Mouse (Mus musculus) adrenal gland, adult 10 weeks (tissue): ENCODE measurements around the gene Slc6a13. TPM values are rescaled to one million over a fixed set of nuclear protein-coding genes. Genes with fewer than 3 reads are reported as not detected.

ENCODE experiments used
- polyA plus RNA-seq: library from polyadenylated mRNA; stranded (reverse); fragments of 350-450 nt; fragmentation: Illumina TruSeq; extraction: RNeasy Lipid Tissue Mini Kit (QIAGEN cat#74804); gene quantifications from one replicate; pipeline ENCODE4 v1.2.3, GENCODE M21; 2014; ENCODE audit warnings: low read depth, low replicate concordance

Slc6a13 gene
- polyA plus RNA-seq: not detected

DNA sequence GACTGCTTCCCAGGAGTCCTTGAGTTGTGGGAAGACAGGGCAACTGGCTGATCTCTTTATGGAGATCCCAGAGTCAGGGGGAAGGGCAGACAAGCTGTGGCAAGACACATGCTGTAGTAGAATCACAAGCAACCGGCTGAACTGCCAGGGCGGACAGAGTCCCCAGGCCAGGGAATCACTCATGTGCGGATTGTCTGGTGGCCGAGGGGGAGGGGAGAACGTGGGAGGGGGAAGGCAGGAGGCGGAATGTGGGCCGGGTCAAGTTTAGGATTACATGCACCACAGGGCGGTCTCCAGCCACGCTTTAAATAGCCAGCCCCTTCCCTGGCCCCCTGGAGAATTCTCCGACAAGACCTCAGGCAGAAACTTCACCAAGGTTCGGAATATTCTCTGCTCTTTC lies at the start of gene Slc6a13:
Slc6a13 (plus strand) TSS at position 274 of the 400 bp plus-strand sequence.

DNA sequence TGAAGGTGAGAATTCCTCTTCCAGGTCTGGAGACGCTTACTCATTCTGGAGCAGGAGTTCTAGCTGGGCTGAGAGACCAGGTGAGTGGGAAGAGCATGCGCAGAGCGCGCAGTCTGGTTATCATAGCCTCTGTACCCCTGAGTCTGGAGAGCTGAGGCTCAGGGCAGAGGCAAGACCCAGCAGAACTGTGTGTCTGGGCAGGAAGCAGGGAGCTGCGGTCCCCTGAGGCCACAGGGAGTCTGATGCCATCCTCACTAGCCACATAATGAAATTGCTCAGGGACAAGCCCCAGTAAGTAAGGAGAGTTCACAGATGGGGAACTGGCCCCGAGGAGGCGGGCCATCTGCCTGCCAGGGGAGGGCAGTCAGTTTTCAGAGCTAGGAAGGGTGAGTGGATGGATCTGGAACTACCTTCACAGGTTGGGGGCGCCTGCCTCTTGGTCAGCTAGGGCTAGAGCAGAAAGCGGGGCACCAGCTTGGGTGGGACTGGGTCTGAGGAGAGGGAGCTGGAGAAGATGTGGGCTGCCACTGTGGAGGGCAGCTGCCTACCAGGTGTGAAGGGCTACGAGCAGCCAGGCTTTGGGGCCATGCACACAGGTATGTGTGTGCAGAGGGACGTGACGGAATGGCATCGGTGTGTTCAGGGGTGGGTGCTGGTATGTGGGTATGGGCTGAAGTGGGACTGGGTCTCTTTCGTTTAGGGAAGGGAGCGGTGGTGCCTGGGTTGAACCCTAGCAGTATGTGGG lies 43.2 kb downstream of the Slc6a13 start, which contains the start of gene Slc6a12:
Slc6a12 (plus strand) TSS at position 51 of the 745 bp plus-strand sequence.

Other genes starting within 250 kb of the Slc6a13 start
- gene Mical3, start 169.2 kb upstream of the Slc6a13 start, polyA plus RNA-seq: 7.3 TPM
- gene Pex26, start 116.6 kb upstream of the Slc6a13 start, polyA plus RNA-seq: 2.3 TPM
- 1.1 TPM for gene Tuba8, start 89.5 kb upstream of the Slc6a13 start, polyA plus RNA-seq
- gene Usp18, start 54.3 kb upstream of the Slc6a13 start, polyA plus RNA-seq: 6.5 TPM
- gene Slc6a12, start 42.8 kb downstream of the Slc6a13 start, polyA plus RNA-seq: not detected
- 1.2 TPM for gene Iqsec3, start 173.5 kb downstream of the Slc6a13 start, polyA plus RNA-seq